Mouse (Mus musculus): Measurements from ENCODE around the gene Rab1b.

The Rab1b gene

DNA sequence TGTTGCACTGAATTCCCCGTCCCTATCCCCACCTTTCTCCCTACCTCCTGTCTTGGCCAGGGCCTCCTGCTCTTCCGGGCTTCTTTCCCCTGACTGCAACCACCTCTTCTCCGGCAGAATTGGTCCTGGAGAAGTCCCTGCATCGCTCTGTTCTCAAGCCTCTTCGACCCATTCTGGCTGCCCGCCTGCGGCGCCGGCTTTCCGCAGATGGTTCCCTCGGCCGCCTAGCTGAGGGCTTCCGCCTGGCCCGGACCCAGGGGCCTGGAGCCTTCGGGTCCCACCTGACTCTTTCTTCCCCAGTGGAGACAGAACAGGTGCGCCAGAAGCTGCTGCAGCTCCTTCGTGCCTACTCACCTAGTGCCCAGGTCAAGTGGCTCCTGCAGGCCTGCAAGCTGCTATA lies 54.0 kb downstream of the Rab1b start:
- in situ Hi-C loops (cut with MboI; ENCODE audit: low sequenced_read_pairs) = no loop called here

DNA sequence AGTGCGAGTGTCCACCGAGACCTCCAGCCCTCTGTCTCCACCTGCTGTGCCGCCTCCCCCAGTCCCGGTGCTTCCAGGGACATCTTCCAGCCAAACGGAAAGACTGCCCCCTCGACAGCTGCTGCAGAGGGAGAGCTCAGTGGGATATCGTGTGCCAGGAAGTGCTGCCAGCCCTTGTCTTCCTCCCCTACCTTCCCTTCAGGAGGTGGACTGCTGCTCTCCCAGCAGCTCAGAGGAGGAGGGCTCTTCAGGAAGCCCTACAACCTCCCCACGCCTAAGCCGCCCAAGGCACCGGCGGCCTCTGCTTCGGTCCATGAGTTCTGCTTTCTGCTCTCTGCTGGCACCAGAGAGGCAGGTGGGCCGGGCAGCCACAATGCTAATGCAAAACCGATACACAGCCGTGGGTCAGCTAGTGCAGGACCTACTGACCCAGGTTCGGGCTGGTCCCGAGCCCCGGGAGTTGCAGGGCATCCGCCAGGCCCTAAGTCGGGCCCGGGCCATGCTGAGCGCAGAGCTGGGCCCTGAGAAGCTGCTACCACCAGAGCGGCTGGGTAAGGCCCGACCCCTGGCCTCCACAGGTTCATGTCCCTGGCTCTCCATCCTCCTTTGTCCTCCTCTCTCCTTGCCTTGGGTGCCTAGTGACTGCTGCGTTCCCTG lies 54.6 kb downstream of the Rab1b start:
- in situ Hi-C loops (cut with MboI; ENCODE audit: low sequenced_read_pairs) = no loop called here

DNA sequence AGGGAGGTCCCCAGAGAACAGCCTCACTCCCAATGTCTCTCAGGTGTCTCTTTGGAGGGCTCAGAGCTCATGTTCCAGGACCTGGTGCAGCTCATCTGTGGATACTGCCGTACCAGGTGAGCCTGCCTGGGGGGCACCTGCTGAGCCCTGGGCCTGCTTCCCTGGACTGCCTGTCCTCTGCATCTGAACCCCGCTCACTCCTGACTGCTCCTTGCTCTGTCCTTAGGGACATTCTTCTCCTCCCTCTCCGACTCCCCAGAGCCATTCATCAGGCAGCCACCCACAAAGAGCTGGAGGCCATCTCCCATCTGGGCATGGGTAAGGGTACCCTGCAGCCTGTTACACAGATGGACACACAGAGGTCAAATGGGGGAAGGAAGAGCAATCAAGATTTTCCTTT lies 55.4 kb downstream of the Rab1b start:
- in situ Hi-C loops (cut with MboI; ENCODE audit: low sequenced_read_pairs) = no loop called here

DNA sequence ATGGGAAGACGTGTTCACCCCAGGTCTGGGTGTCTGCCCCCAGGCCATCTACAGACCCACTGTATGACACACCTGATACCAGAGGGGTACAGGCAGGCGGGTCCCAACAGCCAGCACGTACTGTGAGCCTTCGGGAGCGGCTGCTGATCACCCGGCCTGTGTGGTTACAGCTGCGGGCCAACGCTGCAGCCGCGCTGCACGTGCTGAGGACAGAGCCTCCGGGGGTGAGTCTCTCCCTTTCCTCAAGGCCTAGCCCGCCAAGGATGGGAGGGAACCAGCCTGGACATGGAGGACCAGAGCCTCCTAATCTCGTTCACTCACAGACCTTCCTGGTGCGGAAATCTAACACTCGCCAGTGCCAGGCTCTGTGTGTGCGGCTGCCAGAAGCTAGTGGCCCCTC lies 55.8 kb downstream of the Rab1b start:
- in situ Hi-C loops (cut with MboI; ENCODE audit: low sequenced_read_pairs) = no loop called here

DNA sequence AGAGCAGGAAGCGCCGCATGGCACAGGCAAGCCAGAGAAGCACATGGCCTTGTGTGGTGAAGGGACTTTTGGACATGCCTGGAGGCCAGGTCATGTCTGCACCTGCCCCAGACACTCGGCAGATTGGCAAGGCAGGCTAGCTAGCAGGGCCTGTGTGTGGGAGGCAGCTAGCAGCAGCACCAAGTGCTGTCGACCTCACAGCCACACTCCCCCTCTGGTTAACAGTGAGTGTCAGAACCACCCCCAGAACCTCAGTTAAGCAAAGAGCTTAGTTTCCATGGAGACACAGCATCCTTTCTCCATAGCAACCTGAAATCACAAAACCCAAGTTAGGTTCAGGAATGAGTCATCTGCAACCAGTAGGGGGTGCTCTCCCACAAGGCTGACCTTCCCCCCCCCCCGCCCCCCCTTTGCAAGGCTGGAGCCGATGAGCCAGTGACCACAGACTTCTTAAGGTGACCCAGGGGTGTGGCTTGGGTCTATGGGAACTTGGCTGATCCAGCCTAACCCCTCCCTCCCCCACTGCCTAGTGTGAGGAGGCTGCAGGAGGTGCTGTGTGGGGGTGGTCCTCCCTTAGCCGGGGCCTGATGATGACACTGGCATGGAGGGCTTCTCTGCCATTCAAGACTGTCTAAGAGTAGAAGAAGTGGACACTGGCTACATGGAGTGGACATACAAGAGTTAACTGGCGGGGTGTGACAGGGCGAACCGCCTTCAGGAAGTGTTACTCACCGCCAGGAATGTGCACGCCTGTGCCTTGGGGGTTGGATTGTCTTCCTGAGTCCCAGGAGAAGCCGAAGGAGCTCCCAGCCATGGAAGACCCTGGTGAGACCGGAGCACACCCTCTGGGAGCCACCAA lies 56.6 kb downstream of the Rab1b start, which contains the start of gene Rin1:
Gene Rin1 (plus strand): TSS at position 435 of the 859 bp plus-strand sequence.
- in situ Hi-C loops (cut with MboI; ENCODE audit: low sequenced_read_pairs) = no loop called here

DNA sequence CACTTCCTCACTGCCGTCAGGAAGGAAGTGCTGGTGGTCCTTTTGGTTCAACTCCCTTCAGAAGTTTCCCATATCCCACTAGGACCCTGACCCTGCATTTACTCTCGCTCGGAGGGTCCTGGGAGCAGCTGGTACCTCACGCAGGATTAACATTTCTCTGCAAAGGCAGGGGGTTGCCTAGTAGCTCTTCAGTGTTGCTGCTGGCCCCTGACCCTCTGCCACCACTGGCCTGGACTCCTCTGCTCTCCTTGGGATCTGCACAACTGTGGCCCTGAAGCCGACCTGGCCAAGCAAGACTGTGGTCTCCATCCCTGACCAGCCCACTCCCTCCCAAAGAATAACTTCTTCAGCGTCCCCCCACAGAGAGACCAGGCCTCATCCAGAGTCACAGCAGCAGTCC lies 57.5 kb downstream of the Rab1b start:
- in situ Hi-C loops (cut with MboI; ENCODE audit: low sequenced_read_pairs) = no loop called here
